Mouse (Mus musculus): Measurements from ENCODE around the gene Gm21060.
A peak's percentile ranks its signal among the peaks of the same experiment; 100 is the strongest.
"Not testable (repeated sequence)": the region's sequence is repeated elsewhere in the genome, so short reads cannot be mapped to it uniquely, and the experiment has no call there.

Gene Gm21060

GRCm38 (mm10) chr19:61296969-61297368 lies at the start of gene Gm21060:
Gm21060 (minus strand) TSS chr19:61297069.
- no peak for DNase-seq (ENCODE audit: low spot score)

- not testable (repeated sequence) for DNase-seq (ENCODE audit: low spot score)
Observed at GRCm38 (mm10) chr19:61320844-61321243, 24.0 kb upstream of the Gm21060 start.

GRCm38 (mm10) chr19:61313185-61313584 lies 16.3 kb upstream of the Gm21060 start:
- not testable (repeated sequence) for DNase-seq (ENCODE audit: low spot score)

GRCm38 (mm10) chr19:61312400-61312799 lies 15.5 kb upstream of the Gm21060 start:
- DNase-seq (ENCODE audit: low spot score), result not testable (repeated sequence)

- DNase-seq (ENCODE audit: low spot score), result not testable (repeated sequence)
Observed at GRCm38 (mm10) chr19:61308083-61308482, 11.2 kb upstream of the Gm21060 start.

- not testable (repeated sequence) for DNase-seq (ENCODE audit: low spot score)
Observed at GRCm38 (mm10) chr19:61285033-61285432, 11.8 kb downstream of the Gm21060 start.

- DNase-seq (ENCODE audit: low spot score), result no peak
Observed at GRCm38 (mm10) chr19:61283581-61283980, 13.3 kb downstream of the Gm21060 start.

- DNase-seq (ENCODE audit: low spot score), result peak; percentile 50
Observed at GRCm38 (mm10) chr19:61275446-61275845, 21.4 kb downstream of the Gm21060 start.

GRCm38 (mm10) chr19:61269141-61269540 lies 27.7 kb downstream of the Gm21060 start:
- DNase-seq (ENCODE audit: low spot score), result not testable (repeated sequence)

GRCm38 (mm10) chr19:61267141-61267540 lies 29.7 kb downstream of the Gm21060 start:
- DNase-seq (ENCODE audit: low spot score), result peak; percentile 25

GRCm38 (mm10) chr19:61266651-61267050 lies 30.2 kb downstream of the Gm21060 start:
- peak; percentile 73 for DNase-seq (ENCODE audit: low spot score)

- peak; percentile 62 for DNase-seq (ENCODE audit: low spot score)
Observed at GRCm38 (mm10) chr19:61266246-61266615, 30.6 kb downstream of the Gm21060 start.

GRCm38 (mm10) chr19:61265349-61266245 lies 31.3 kb downstream of the Gm21060 start:
- DNase-seq (ENCODE audit: low spot score), result peak; percentile 77

- DNase-seq (ENCODE audit: low spot score), result no peak
Observed at GRCm38 (mm10) chr19:61264933-61265332, 31.9 kb downstream of the Gm21060 start.

- DNase-seq (ENCODE audit: low spot score), result peak; percentile 39
Observed at GRCm38 (mm10) chr19:61264227-61264626, 32.6 kb downstream of the Gm21060 start.

- DNase-seq (ENCODE audit: low spot score), result no peak
Observed at GRCm38 (mm10) chr19:61261241-61261640, 35.6 kb downstream of the Gm21060 start.

GRCm38 (mm10) chr19:61257733-61258132 lies 39.1 kb downstream of the Gm21060 start:
- DNase-seq (ENCODE audit: low spot score), result no peak

GRCm38 (mm10) chr19:61256166-61256887 lies 40.5 kb downstream of the Gm21060 start:
- DNase-seq (ENCODE audit: low spot score), result no peak

GRCm38 (mm10) chr19:61247334-61247733 lies 49.5 kb downstream of the Gm21060 start:
- not testable (repeated sequence) for DNase-seq (ENCODE audit: low spot score)

Measured in retina, embryonic 14.5 days (tissue).